In genomic region chr7:43634500-43634899, GRCm38 (mm10) we compare ENCODE assay signal across 27 mouse cellular contexts. TPM values are rescaled to one million over a fixed set of nuclear protein-coding genes. Genes with fewer than 3 reads are reported as not detected.
DNase-seq lines count a peak whose midpoint lies in the region; ATAC-seq and TF ChIP-seq lines count a peak whose summit lies in the region.
"Had no signal": no experiment of that assay in that cellular context is flagged by ENCODE, and none has a peak within 500 bp of the region (broad histone marks: within the 10 kb centered on the region; RNA-seq: fewer than 3 reads in every experiment).

TSS of gene Ceacam18 (plus strand) at chr7:43634707.

- WGBS in intestine, embryonic 14.5 days, result 52% methylated on average over 6 of the region's 6 CpGs
- WGBS in intestine, embryonic 16.5 days, result 43% methylated on average over 6 of the region's 6 CpGs
- 17% methylated on average over 6 of the region's 6 CpGs for WGBS in large intestine, adult 2 months
- 41% methylated on average over 6 of the region's 6 CpGs for WGBS in liver, postnatal 0 days (ENCODE audit: insufficient replicate concordance)

- TF ChIP-seq CTCF in MEL (IDR thresholded peaks at IDR 0.05 in 2 of 3, conservative IDR thresholded peaks at IDR 0.05 in 1 of 3; ENCODE audit: control insufficient read depth in 1 of 3, insufficient read depth in 1 of 3, low read depth in 2 of 3, low read length in 3 of 3, poor library complexity in 1 of 3, severe bottlenecking in 1 of 3), result no peak
- TF ChIP-seq CTCF in liver, postnatal 0 days (IDR thresholded peaks at IDR 0.05; ENCODE audit: low read depth), result no peak

- DNase-seq in MEL (ENCODE audit: low read depth, low spot score), result peak; percentile 2
- DNase-seq in intestine, embryonic 14.5 days (ENCODE audit: low spot score), result no peak
- peak; percentile 43 for DNase-seq in large intestine, adult 2 months (ENCODE audit: low read depth, low spot score)
- no peak for DNase-seq in liver, postnatal 0 days
- no peak for DNase-seq in gastrocnemius, postnatal 14 days
- no peak for DNase-seq in gastrocnemius, postnatal 4 days (ENCODE audit: low spot score in 2 of 2)
- DNase-seq in neural tube, embryonic 10.5 days (ENCODE audit: extremely low spot score, low spot score), result no peak
- DNase-seq: adrenal gland, adult 8-10 months; adrenal gland, postnatal 14 days; adrenal gland, postnatal 36 days; cerebellum, adult 11-12 months; cerebellum, adult 2 months; cerebellum, adult 9-10 months; cerebellum, postnatal 10 days; cerebellum, postnatal 25 days had no signal

- no peak within 1 kb of the TSS for H3K4me2 ChIP-seq in intestine, embryonic 14.5 days (ENCODE audit: low read length)
- 0 out of 2 replicates have a peak within 1 kb of the TSS, but pooled peaks have one; percentile 15 for H3K4me2 ChIP-seq in intestine, embryonic 16.5 days (ENCODE audit: low read depth, low read length)
- no peak within 1 kb of the TSS for H3K4me2 ChIP-seq in liver, postnatal 0 days (ENCODE audit: low read depth, low read length)
- H3K4me2 ChIP-seq: embryonic facial prominence, embryonic 12.5 days; forebrain, embryonic 13.5 days; forebrain, embryonic 15.5 days had no signal

- TF ChIP-seq POLR2A in MEL (IDR thresholded peaks at IDR 0.05; ENCODE audit: control insufficient read depth in 1 of 2, insufficient read depth in 1 of 2, low read depth in 1 of 2, low read length in 2 of 2, poor library complexity in 1 of 2), result no peak

- H3K4me3 ChIP-seq in MEL (ENCODE audit: control insufficient read depth in 1 of 2, insufficient read depth in 1 of 2, low read depth in 2 of 2, low read length in 2 of 2), result 0 out of 4 replicates have a peak within 1 kb of the TSS, but pooled peaks of 1 of the 2 experiments have one; percentile 15
- H3K4me3 ChIP-seq in intestine, embryonic 14.5 days (ENCODE audit: low read depth, low read length), result no peak within 1 kb of the TSS
- H3K4me3 ChIP-seq in intestine, embryonic 16.5 days (ENCODE audit: low read length), result peak within 1 kb of the TSS; percentile 25; the same call in 1 of the 2 replicates
- no peak within 1 kb of the TSS for H3K4me3 ChIP-seq in liver, postnatal 0 days (ENCODE audit: low read depth, low read length)
- H3K4me3 ChIP-seq: embryonic facial prominence, embryonic 10.5 days; embryonic facial prominence, embryonic 12.5 days; forebrain, embryonic 13.5 days; forebrain, embryonic 15.5 days had no signal

- no peaks in the 10 kb centered on the region; a peak in 1 of 4 replicates for H3K36me3 ChIP-seq in MEL (ENCODE audit: control insufficient read depth in 1 of 2, insufficient read depth in 2 of 2, low read length in 2 of 2)
- no peaks in the 10 kb centered on the region for H3K36me3 ChIP-seq in intestine, embryonic 14.5 days (ENCODE audit: control insufficient read depth, insufficient read depth, low read length)
- no peaks in the 10 kb centered on the region for H3K36me3 ChIP-seq in intestine, embryonic 16.5 days (ENCODE audit: control insufficient read depth, insufficient read depth, low read length)
- no peaks in the 10 kb centered on the region for H3K36me3 ChIP-seq in liver, postnatal 0 days (replicated peaks; ENCODE audit: insufficient read depth, low read length)
- H3K36me3 ChIP-seq: embryonic facial prominence, embryonic 10.5 days; embryonic facial prominence, embryonic 12.5 days; forebrain, embryonic 15.5 days had no signal

- peak; percentile 92 for ATAC-seq in intestine, embryonic 14.5 days (replicated peaks; ENCODE audit: low FRiP score, low TSS enrichment, low read depth)
- peak; percentile 97 for ATAC-seq in intestine, embryonic 16.5 days
- ATAC-seq in liver, postnatal 0 days, result no peak
- ATAC-seq: activated CD4-positive, CD25-positive, alpha-beta regulatory T cell, adult 4 months; forebrain, embryonic 13.5 days; forebrain, embryonic 15.5 days; Patski had no signal

- H3K79me2 ChIP-seq in MEL (ENCODE audit: control insufficient read depth, insufficient read depth, low read length, poor library complexity), result no peaks in the 10 kb centered on the region

- H3K9ac ChIP-seq in MEL (ENCODE audit: control insufficient read depth, low read depth, low read length, poor library complexity, severe bottlenecking), result no peak within 1 kb of the TSS
- H3K9ac ChIP-seq in intestine, embryonic 14.5 days (ENCODE audit: low read length), result no peak within 1 kb of the TSS
- H3K9ac ChIP-seq in intestine, embryonic 16.5 days (ENCODE audit: low read depth, low read length), result no peak within 1 kb of the TSS
- H3K9ac ChIP-seq in liver, postnatal 0 days (replicated peaks), result no peak within 1 kb of the TSS
- H3K9ac ChIP-seq: embryonic facial prominence, embryonic 12.5 days; forebrain, embryonic 13.5 days; forebrain, embryonic 15.5 days had no signal

- H3K9me3 ChIP-seq in MEL (replicated peaks; ENCODE audit: insufficient read depth, low read length), result no peaks in the 10 kb centered on the region
- no peaks in the 10 kb centered on the region for H3K9me3 ChIP-seq in intestine, embryonic 14.5 days (ENCODE audit: control insufficient read depth, low read length)
- H3K9me3 ChIP-seq in intestine, embryonic 16.5 days (ENCODE audit: control insufficient read depth, low read length), result no peaks in the 10 kb centered on the region
- H3K9me3 ChIP-seq in liver, postnatal 0 days (ENCODE audit: low read length), result no peaks in the 10 kb centered on the region
- H3K9me3 ChIP-seq: embryonic facial prominence, embryonic 10.5 days; embryonic facial prominence, embryonic 12.5 days; forebrain, embryonic 13.5 days; forebrain, embryonic 15.5 days had no signal

- intact Hi-C loops in gastrocnemius, postnatal 14 days (cut with DNase I; ENCODE audit: low total_unique reads), result no loop called here

- no peaks in the 10 kb centered on the region for H3K27me3 ChIP-seq in MEL (ENCODE audit: control insufficient read depth in 1 of 2, insufficient read depth in 2 of 2, low read length in 2 of 2)
- H3K27me3 ChIP-seq in intestine, embryonic 14.5 days (replicated peaks; ENCODE audit: control insufficient read depth, insufficient read depth, low read length), result no peaks in the 10 kb centered on the region
- H3K27me3 ChIP-seq in intestine, embryonic 16.5 days (replicated peaks; ENCODE audit: control insufficient read depth, insufficient read depth, low read length), result no peaks in the 10 kb centered on the region
- no peaks in the 10 kb centered on the region for H3K27me3 ChIP-seq in liver, postnatal 0 days (ENCODE audit: insufficient read depth, low read length)
- H3K27me3 ChIP-seq: embryonic facial prominence, embryonic 12.5 days; forebrain, embryonic 13.5 days; forebrain, embryonic 15.5 days; Patski had no signal

- peaks cover 0 to 2% of the 10 kb centered on the region in 2 experiments; a peak in 2 of 4 replicates for H3K4me1 ChIP-seq in MEL (ENCODE audit: control insufficient read depth in 1 of 2, insufficient read depth in 2 of 2, low read length in 2 of 2)
- H3K4me1 ChIP-seq in intestine, embryonic 14.5 days (replicated peaks; ENCODE audit: control insufficient read depth, insufficient read depth, low read length), result no peaks in the 10 kb centered on the region
- H3K4me1 ChIP-seq in intestine, embryonic 16.5 days (ENCODE audit: control insufficient read depth, insufficient read depth, low read length), result peaks cover 6% of the 10 kb centered on the region; the same call in 1 of the 2 replicates
- no peaks in the 10 kb centered on the region for H3K4me1 ChIP-seq in liver, postnatal 0 days (ENCODE audit: insufficient read depth)
- H3K4me1 ChIP-seq: embryonic facial prominence, embryonic 10.5 days; embryonic facial prominence, embryonic 12.5 days; forebrain, embryonic 13.5 days; forebrain, embryonic 15.5 days had no signal

- no peak for TF ChIP-seq RAD21 in MEL (IDR thresholded peaks at IDR 0.05; ENCODE audit: low read depth, low read length)

- TF ChIP-seq EP300 in MEL (IDR thresholded peaks at IDR 0.05; ENCODE audit: low read depth in 1 of 2, low read length in 2 of 2), result no peak
- TF ChIP-seq EP300 in liver, postnatal 0 days (IDR thresholded peaks at IDR 0.05; ENCODE audit: low read depth), result no peak

- no peak within 1 kb of the TSS for H3K27ac ChIP-seq in MEL (ENCODE audit: control insufficient read depth, low read depth, low read length)
- no peak within 1 kb of the TSS for H3K27ac ChIP-seq in intestine, embryonic 14.5 days (ENCODE audit: low read depth)
- H3K27ac ChIP-seq in intestine, embryonic 16.5 days (ENCODE audit: low read length), result peak within 1 kb of the TSS; percentile 49; the same call in 1 of the 2 replicates
- no peak within 1 kb of the TSS for H3K27ac ChIP-seq in liver, postnatal 0 days (ENCODE audit: low read depth)
- H3K27ac ChIP-seq: embryonic facial prominence, embryonic 10.5 days; embryonic facial prominence, embryonic 12.5 days; forebrain, embryonic 13.5 days; forebrain, embryonic 15.5 days had no signal

TF ChIP-seq in MEL, 35 proteins besides CTCF, POLR2A, EP300 and RAD21:
- TF ChIP-seq ZMIZ1 (IDR thresholded peaks at IDR 0.05; ENCODE audit: low read depth, low read length) (no peak), ZC3H11A (IDR thresholded peaks at IDR 0.05; ENCODE audit: low read depth, low read length) (no peak), E2F4 (IDR thresholded peaks at IDR 0.05; ENCODE audit: borderline replicate concordance, low read depth, low read length) (no peak), UBTF (IDR thresholded peaks at IDR 0.05; ENCODE audit: borderline replicate concordance, insufficient read depth, low read depth, low read length) (no peak), MYB (IDR thresholded peaks at IDR 0.05; ENCODE audit: low read depth, low read length) (no peak), MAZ (IDR thresholded peaks at IDR 0.05; ENCODE audit: low read depth, low read length) (no peak)

RNA-seq across cellular contexts. Expression of gene Ceacam18, which starts in this region (rescaled TPM):
- total RNA-seq in MEL (2012; rRNA removed), result 0.08 and 0.13 TPM in 2 replicates
- polyA plus RNA-seq in MEL (2012; ENCODE audit: insufficient read depth in 1 of 2, insufficient read length in 2 of 2, low read depth in 1 of 2, low replicate concordance in 2 of 2, missing spikeins in 1 of 2), result under 1 TPM in 1 of 2 experiments, not detected in 1; 0.04 TPM
- 2.3 and 3.5 TPM in 2 replicates for polyA plus RNA-seq in intestine, embryonic 14.5 days (2014; fragmentation: Nextera tagmentation; extraction: Ambion mirVana)
- polyA plus RNA-seq in intestine, embryonic 16.5 days (2015; fragmentation: Nextera tagmentation; extraction: Ambion mirVana), result 9.9 and 10.1 TPM in 2 replicates
- polyA plus RNA-seq in large intestine, adult 2 months (2012; rRNA removed), result 19.4 and 35.3 TPM in 2 replicates
- polyA plus RNA-seq in liver, postnatal 0 days (2015; fragmentation: Nextera tagmentation; extraction: Ambion mirVana), result 0.14 TPM in 1 of 2 replicates, not detected in the other
- not detected for total RNA-seq in gastrocnemius, postnatal 14 days (2021)
- total RNA-seq in gastrocnemius, postnatal 4 days (2021), result not detected
- total RNA-seq: adrenal gland, adult 18-20 months; adrenal gland, postnatal 36 days; ES-E14 had no signal
- polyA plus RNA-seq: activated CD4-positive, CD25-positive, alpha-beta regulatory T cell, adult 4 months; C2C12; embryonic facial prominence, embryonic 10.5 days; embryonic facial prominence, embryonic 12.5 days; embryonic facial prominence, embryonic 14.5 days; forebrain, embryonic 11.5 days; forebrain, embryonic 13.5 days; forebrain, embryonic 15.5 days had no signal

Comparison
In these comparisons a context has a peak if more than half of its experiments do, and no peak if none do; other contexts are left out.
1. Peak in DNase-seq in MEL; RNA of the gene not detected or under 1 TPM.